ENCODE assay signal across 8 mouse cellular contexts in genomic region chr10:60346701-60347405, GRCm38 (mm10). TPM values are rescaled to one million over a fixed set of nuclear protein-coding genes. Genes with fewer than 3 reads are reported as not detected.
DNase-seq lines count a peak whose midpoint lies in the region; ATAC-seq and TF ChIP-seq lines count a peak whose summit lies in the region.

Gene Vsir (plus strand): TSS chr10:60346851.

- no peak within 1 kb of the TSS for H3K27ac ChIP-seq in forebrain, embryonic 15.5 days (replicated peaks)
- H3K27ac ChIP-seq in liver, embryonic 16.5 days (ENCODE audit: low read length): peak within 1 kb of the TSS; percentile 92
- H3K27ac ChIP-seq in neural tube, embryonic 11.5 days (ENCODE audit: low read depth, low read length): no peak within 1 kb of the TSS
- H3K27ac ChIP-seq in stomach, postnatal 0 days (replicated peaks): peak within 1 kb of the TSS; percentile 86

- no peak; the same call in 1 of the 2 replicates for TF ChIP-seq CTCF in E14TG2a.4 (conservative IDR thresholded peaks at IDR 0.05; ENCODE audit: low read length)
- TF ChIP-seq CTCF in stomach, postnatal 0 days (IDR thresholded peaks at IDR 0.05; ENCODE audit: low read depth): peak; percentile 84

- peak within 1 kb of the TSS; percentile 34 for H3K4me2 ChIP-seq in forebrain, embryonic 15.5 days (replicated peaks)
- peak within 1 kb of the TSS; percentile 83 for H3K4me2 ChIP-seq in liver, embryonic 16.5 days (ENCODE audit: low read depth, low read length)
- peak within 1 kb of the TSS; percentile 47 for H3K4me2 ChIP-seq in neural tube, embryonic 11.5 days (ENCODE audit: low read depth)
- H3K4me2 ChIP-seq in stomach, postnatal 0 days (replicated peaks; ENCODE audit: low read depth): peak within 1 kb of the TSS; percentile 69

- peaks cover 55% of the 10 kb centered on the region for H3K4me1 ChIP-seq in E14TG2a.4 (replicated peaks; ENCODE audit: low read depth, low read length)
- peaks cover 20% of the 10 kb centered on the region for H3K4me1 ChIP-seq in forebrain, embryonic 15.5 days
- peaks cover 55% of the 10 kb centered on the region for H3K4me1 ChIP-seq in liver, embryonic 16.5 days (ENCODE audit: control insufficient read depth, low read depth, low read length)
- H3K4me1 ChIP-seq in neural tube, embryonic 11.5 days (ENCODE audit: control insufficient read depth, insufficient read depth, low read length): peaks cover 24% of the 10 kb centered on the region
- peaks cover 9% of the 10 kb centered on the region for H3K4me1 ChIP-seq in stomach, postnatal 0 days (replicated peaks; ENCODE audit: control insufficient read depth, insufficient read depth)

- 1% methylated on average over 37 of the region's 37 CpGs for WGBS in forebrain, embryonic 15.5 days
- under 1% methylated on average over 37 of the region's 37 CpGs for WGBS in liver, embryonic 16.5 days (ENCODE audit: insufficient replicate concordance)
- whole genome bisulfite sequencing in neural tube, embryonic 11.5 days: under 1% methylated on average over 34 of the region's 37 CpGs
- 3% methylated on average over 37 of the region's 37 CpGs for WGBS in stomach, postnatal 0 days

- no peak within 1 kb of the TSS for H3K9ac ChIP-seq in forebrain, embryonic 15.5 days (replicated peaks)
- peak within 1 kb of the TSS; percentile 90 for H3K9ac ChIP-seq in liver, embryonic 16.5 days (ENCODE audit: low read depth, low read length)
- H3K9ac ChIP-seq in neural tube, embryonic 11.5 days (ENCODE audit: low read length): peak within 1 kb of the TSS; percentile 51
- peak within 1 kb of the TSS; percentile 71 for H3K9ac ChIP-seq in stomach, postnatal 0 days (ENCODE audit: low read length)

- intact Hi-C loops in heart, postnatal 25 days (cut with DNase I): loop anchor here (2.0 to 5.0 kb wide), 2 partner anchors 28 to 60 kb away; no protein-coding TSS in a partner anchor

- H3K27me3 ChIP-seq in E14TG2a.4 (ENCODE audit: insufficient read depth, low read length): peaks cover 23% of the 10 kb centered on the region
- peaks cover 18% of the 10 kb centered on the region for H3K27me3 ChIP-seq in forebrain, embryonic 15.5 days
- no peaks in the 10 kb centered on the region for H3K27me3 ChIP-seq in liver, embryonic 16.5 days (ENCODE audit: control insufficient read depth, insufficient read depth, low read depth, low read length)
- no peaks in the 10 kb centered on the region for H3K27me3 ChIP-seq in neural tube, embryonic 11.5 days (ENCODE audit: control insufficient read depth, insufficient read depth, low read length)
- H3K27me3 ChIP-seq in stomach, postnatal 0 days (ENCODE audit: control insufficient read depth, insufficient read depth, low read length): no peaks in the 10 kb centered on the region

- TF ChIP-seq EP300 in stomach, postnatal 0 days (optimal IDR thresholded peaks at IDR 0.05): no peak

- H3K9me3 ChIP-seq in E14TG2a.4 (ENCODE audit: low read length): no peaks in the 10 kb centered on the region
- H3K9me3 ChIP-seq in forebrain, embryonic 15.5 days: no peaks in the 10 kb centered on the region
- no peaks in the 10 kb centered on the region for H3K9me3 ChIP-seq in liver, embryonic 16.5 days (replicated peaks; ENCODE audit: control insufficient read depth, low read length)
- no peaks in the 10 kb centered on the region for H3K9me3 ChIP-seq in neural tube, embryonic 11.5 days (ENCODE audit: control insufficient read depth, low read length)
- H3K9me3 ChIP-seq in stomach, postnatal 0 days (ENCODE audit: control insufficient read depth, low read length): no peaks in the 10 kb centered on the region

- DNase-seq in c-Kit-negative CD71-positive TER-119-positive erythroid progenitor cells, embryonic 14.5 days (ENCODE audit: low read depth, low spot score): peak; percentile 68
- peak; percentile 78 for DNase-seq in heart, postnatal 25 days (ENCODE audit: low spot score)
- peak; percentile 81 for DNase-seq in layer of hippocampus, adult 11-12 months (ENCODE audit: low spot score)
- DNase-seq in neural tube, embryonic 11.5 days (ENCODE audit: low spot score): peak; percentile 84
- peak; percentile 89 for DNase-seq in stomach, postnatal 0 days (ENCODE audit: low spot score)

- peak within 1 kb of the TSS; percentile 77 for H3K4me3 ChIP-seq in E14TG2a.4 (replicated peaks; ENCODE audit: low read length)
- H3K4me3 ChIP-seq in forebrain, embryonic 15.5 days: peak within 1 kb of the TSS; percentile 16
- H3K4me3 ChIP-seq in liver, embryonic 16.5 days (ENCODE audit: low read depth, low read length): peak within 1 kb of the TSS; percentile 78
- H3K4me3 ChIP-seq in neural tube, embryonic 11.5 days (ENCODE audit: low read depth, low read length): peak within 1 kb of the TSS; percentile 28
- peak within 1 kb of the TSS; percentile 51 for H3K4me3 ChIP-seq in stomach, postnatal 0 days (ENCODE audit: low read depth, low read length)

- 0 out of 2 replicates have a peak, but pooled peaks have one; percentile 29 for ATAC-seq in forebrain, embryonic 15.5 days (replicated peaks)
- peak; percentile 62 for ATAC-seq in liver, embryonic 16.5 days (ENCODE audit: low read depth)
- ATAC-seq in neural tube, embryonic 11.5 days (ENCODE audit: insufficient read depth, low FRiP score, low TSS enrichment): peak; percentile 37; the same call in 1 of the 2 replicates
- ATAC-seq in stomach, postnatal 0 days (ENCODE audit: low FRiP score, low TSS enrichment): peak; percentile 83

- H3K36me3 ChIP-seq in E14TG2a.4 (ENCODE audit: insufficient read depth, low read length): no peaks in the 10 kb centered on the region
- no peaks in the 10 kb centered on the region for H3K36me3 ChIP-seq in forebrain, embryonic 15.5 days
- H3K36me3 ChIP-seq in liver, embryonic 16.5 days (ENCODE audit: control insufficient read depth, insufficient read depth): no peaks in the 10 kb centered on the region
- no peaks in the 10 kb centered on the region for H3K36me3 ChIP-seq in neural tube, embryonic 11.5 days (ENCODE audit: control insufficient read depth, insufficient read depth, low read length)
- no peaks in the 10 kb centered on the region for H3K36me3 ChIP-seq in stomach, postnatal 0 days (ENCODE audit: control insufficient read depth, insufficient read depth, low read length)

RNA-seq across cellular contexts. Expression of gene Vsir, which starts in this region (rescaled TPM):
- polyA plus RNA-seq in forebrain, embryonic 15.5 days (2015; fragmentation: Nextera tagmentation; extraction: Ambion mirVana): 1.4 and 2.4 TPM in 2 replicates
- 10 to 100 TPM; 20.2 to 23.5 TPM for total RNA-seq in heart, postnatal 25 days (2021)
- 11.9 and 12.4 TPM in 2 replicates for polyA plus RNA-seq in liver, embryonic 16.5 days (2015; fragmentation: Nextera tagmentation; extraction: Ambion mirVana)
- polyA plus RNA-seq in neural tube, embryonic 11.5 days (2014; fragmentation: Nextera tagmentation; extraction: Ambion mirVana): 1.6 and 3.7 TPM in 2 replicates
- 4.2 and 4.3 TPM in 2 replicates for polyA plus RNA-seq in stomach, postnatal 0 days (2015; fragmentation: Nextera tagmentation; extraction: Ambion mirVana)

Comparison
In these comparisons a context has a peak if more than half of its experiments do, and no peak if none do; other contexts are left out.
1. H3K4me3 ChIP-seq: peak in every context shown above with its lines; median percentile 78 in liver, embryonic 16.5 days; 77 in E14TG2a.4; 51 in stomach, postnatal 0 days; 28 in neural tube, embryonic 11.5 days; 16 in forebrain, embryonic 15.5 days.
2. ATAC-seq: peak in every context shown above with its lines; median percentile 83 in stomach, postnatal 0 days; 62 in liver, embryonic 16.5 days; 37 in neural tube, embryonic 11.5 days; 29 in forebrain, embryonic 15.5 days.
3. H3K27ac ChIP-seq: peak in liver, embryonic 16.5 days (single experiment) and stomach, postnatal 0 days (single experiment); none in forebrain, embryonic 15.5 days (single experiment) and neural tube, embryonic 11.5 days (single experiment).
4. Peak in every context shown above with its lines, with median percentiles within 50 percentile points of each other: DNase-seq and H3K4me2 ChIP-seq.